Mouse (Mus musculus) hindbrain, embryonic 11.5 days (tissue): ENCODE measurements around the gene Inpp5a. TPM values are rescaled to one million over a fixed set of nuclear protein-coding genes. Genes with fewer than 3 reads are reported as not detected.

ENCODE experiments used
- ATAC-seq: fragments of 200-750 bp; cut with Nextera tagmentation; 2 replicates; pipeline ENCODE4 v1.8.0; 2017; ENCODE audit warnings: mild to moderate bottlenecking, moderate TSS enrichment, moderate library complexity; ENCODE audit not compliant: low FRiP score
- DNase-seq: peaks from one replicate; pipeline ENCODE4 v3.0.0-alpha.2; 2015; ENCODE audit warnings: low spot score
- H3K27ac ChIP-seq: fragments of 300-500 bp; sonication (generic); 2 replicates; pipeline ENCODE4 v1.5.1; 2014; ENCODE audit warnings: mild to moderate bottlenecking, low read depth, low read length
- H3K27me3 ChIP-seq: fragments of 300-500 bp; sonication (generic); 2 replicates; pipeline ENCODE4 v1.6.1; 2014; ENCODE audit warnings: mild to moderate bottlenecking, low read length, moderate library complexity, mixed read lengths; ENCODE audit not compliant: control insufficient read depth, insufficient read depth
- H3K36me3 ChIP-seq: fragments of 300-500 bp; sonication (generic); 2 replicates; pipeline ENCODE4 v1.6.1; 2014; ENCODE audit warnings: mild to moderate bottlenecking, low read length, moderate library complexity, mixed read lengths; ENCODE audit not compliant: control insufficient read depth, insufficient read depth
- H3K4me1 ChIP-seq: fragments of 300-500 bp; sonication (generic); replicated peaks from 2 replicates; pipeline ENCODE4 v1.6.1; 2014; ENCODE audit warnings: low read length, mixed read lengths; ENCODE audit not compliant: control insufficient read depth, insufficient read depth
- H3K4me2 ChIP-seq: fragments of 300-500 bp; sonication (generic); replicated peaks from 2 replicates; pipeline ENCODE4 v1.6.1; 2014; ENCODE audit warnings: mild to moderate bottlenecking, low read depth, low read length
- H3K4me3 ChIP-seq: fragments of 300-500 bp; sonication (generic); 2 replicates; pipeline ENCODE4 v1.5.1; 2014; ENCODE audit warnings: low read depth, low read length
- H3K9ac ChIP-seq: fragments of 300-500 bp; sonication (generic); 2 replicates; pipeline ENCODE4 v1.6.1; 2014; ENCODE audit warnings: low read depth, low read length
- H3K9me3 ChIP-seq: fragments of 300-500 bp; sonication (generic); 2 replicates; pipeline ENCODE4 v1.6.1; 2016; ENCODE audit warnings: low read length; ENCODE audit not compliant: control insufficient read depth
- WGBS: fragments of 180-500 bp; shearing (Covaris S2); extraction: QIAGEN DNeasy Blood & Tissue Kit; methylation state at CpG from one replicate; pipeline ENCODE4 v1.1.7; 2014; 5-methylcytosine and 5-hydroxymethylcytosine counted together
- polyA plus RNA-seq: library from polyadenylated mRNA; unstranded; fragments of >200 nt; fragmentation: Nextera tagmentation; extraction: Ambion mirVana; gene quantifications from 2 replicates; pipeline ENCODE4 v1.2.1, GENCODE M21; 2014

The Inpp5a gene
- polyA plus RNA-seq, 1 experiment from 2014 or later, result 24.1 TPM

DNA sequence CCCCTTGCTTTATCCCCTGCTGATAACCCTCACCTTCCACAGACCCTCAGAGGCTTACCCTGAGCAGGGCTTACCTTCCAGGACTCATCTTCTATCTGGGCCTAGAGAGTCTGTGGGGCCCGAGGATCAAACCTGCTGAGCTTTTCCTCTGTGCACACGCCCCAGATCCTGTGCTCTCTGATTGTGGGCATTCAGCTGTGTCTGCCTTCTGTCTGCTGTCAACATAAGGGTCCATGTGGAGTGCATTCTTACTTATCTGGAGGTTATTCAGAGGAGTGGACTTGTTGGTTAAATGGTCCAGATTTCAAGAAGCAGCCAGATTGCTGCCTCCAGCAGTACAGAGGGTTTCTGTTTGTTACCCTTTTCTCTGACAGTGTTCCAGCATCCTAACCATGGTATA, 63.3 kb downstream of the Inpp5a start:
- Histone ChIP-seq H3K27ac (no peak overlapping the region), H3K4me3 (no peak overlapping the region), H3K4me2 (no peak overlapping the region), H3K27me3 (no peaks in the 10 kb centered on the region), H3K36me3 (no peaks in the 10 kb centered on the region), H3K9me3 (no peaks in the 10 kb centered on the region), H3K9ac (no peak overlapping the region), H3K4me1 (no peaks in the 10 kb centered on the region)
- 80% methylated on average over 2 of the region's 2 CpGs for WGBS
- no peak for DNase-seq
- ATAC-seq, result no peak

DNA sequence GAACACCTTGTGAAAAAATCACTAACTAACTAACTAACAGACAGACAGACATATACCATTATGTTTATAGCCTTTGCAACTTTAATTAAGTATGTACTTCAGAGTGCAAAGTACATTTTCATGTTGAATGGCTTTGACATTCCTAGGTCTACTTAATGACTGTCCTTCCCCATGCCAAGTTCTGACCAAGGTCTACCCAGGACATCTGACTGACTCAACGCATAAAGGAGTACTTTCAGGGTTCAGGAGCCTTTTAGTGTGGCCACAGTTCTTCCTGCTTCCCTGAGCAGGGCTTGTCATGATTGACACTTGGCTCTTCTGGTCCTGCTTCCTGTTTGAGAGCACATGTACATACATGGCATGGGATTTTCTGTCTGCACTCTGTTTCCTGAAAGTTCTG, 64.3 kb downstream of the Inpp5a start:
- ATAC-seq, result no peak
- no peaks in the 10 kb centered on the region for H3K4me1 ChIP-seq
- no peak overlapping the region for H3K4me2 ChIP-seq
- WGBS, result 83% methylated on average over 1 of the region's 1 CpGs
- no peak for DNase-seq
- H3K4me3 ChIP-seq, result no peak overlapping the region
- no peaks in the 10 kb centered on the region for H3K36me3 ChIP-seq
- no peak overlapping the region for H3K27ac ChIP-seq
- no peaks in the 10 kb centered on the region for H3K27me3 ChIP-seq
- H3K9me3 ChIP-seq, result no peaks in the 10 kb centered on the region
- no peak overlapping the region for H3K9ac ChIP-seq

DNA sequence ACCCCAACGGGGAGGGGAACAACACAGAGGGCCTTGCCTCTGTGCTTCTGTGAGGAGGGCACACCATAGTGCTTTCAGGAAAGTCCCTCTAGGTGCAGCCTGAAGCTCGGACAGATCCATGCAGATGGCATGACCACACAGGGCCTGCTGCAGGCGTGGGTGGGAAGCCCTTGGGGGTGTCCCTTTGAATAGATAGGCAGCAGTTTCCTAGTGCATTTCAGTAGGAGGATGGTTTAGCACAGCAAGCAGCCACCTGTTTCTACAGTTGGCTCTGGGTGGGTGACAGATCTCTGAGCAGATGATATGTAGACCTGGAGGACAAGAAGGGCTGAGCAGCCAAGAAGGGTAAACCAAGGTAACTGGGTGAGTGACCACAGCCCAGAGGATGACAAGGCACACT, 65.4 kb downstream of the Inpp5a start:
- Histone ChIP-seq H3K27ac (no peak overlapping the region), H3K4me3 (no peak overlapping the region), H3K27me3 (no peaks in the 10 kb centered on the region), H3K4me2 (no peak overlapping the region), H3K9me3 (no peaks in the 10 kb centered on the region), H3K36me3 (no peaks in the 10 kb centered on the region), H3K4me1 (no peaks in the 10 kb centered on the region), H3K9ac (no peak overlapping the region)
- WGBS, result 74% methylated on average over 3 of the region's 3 CpGs
- ATAC-seq (no peak), DNase-seq (no peak)

DNA sequence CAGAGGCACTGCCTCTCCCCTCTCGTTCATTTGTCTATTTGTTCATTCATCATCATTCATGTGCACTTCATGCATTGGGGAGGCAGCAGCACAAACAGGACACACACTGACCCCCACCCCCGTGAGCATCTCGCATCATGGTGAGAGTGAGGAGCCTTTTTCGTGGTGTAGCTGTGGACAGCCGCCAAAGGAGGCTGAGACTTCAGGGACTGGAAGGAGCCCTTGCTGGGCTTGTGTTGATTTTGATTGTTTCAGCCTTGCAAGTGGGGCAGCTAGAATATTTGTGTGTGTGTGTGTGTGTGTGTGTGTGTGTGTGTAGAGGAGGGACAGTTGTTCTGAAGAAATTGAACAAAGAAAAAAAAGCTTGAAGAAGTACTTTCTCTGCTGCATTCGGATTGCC, 67.8 kb downstream of the Inpp5a start:
- Histone ChIP-seq H3K27me3 (no peaks in the 10 kb centered on the region), H3K4me2 (no peak overlapping the region), H3K9me3 (no peaks in the 10 kb centered on the region), H3K36me3 (no peaks in the 10 kb centered on the region), H3K27ac (no peak overlapping the region), H3K4me1 (no peaks in the 10 kb centered on the region), H3K4me3 (no peak overlapping the region), H3K9ac (no peak overlapping the region)
- DNase-seq (no peak), ATAC-seq (no peak)
- WGBS, result 84% methylated on average over 6 of the region's 6 CpGs

DNA sequence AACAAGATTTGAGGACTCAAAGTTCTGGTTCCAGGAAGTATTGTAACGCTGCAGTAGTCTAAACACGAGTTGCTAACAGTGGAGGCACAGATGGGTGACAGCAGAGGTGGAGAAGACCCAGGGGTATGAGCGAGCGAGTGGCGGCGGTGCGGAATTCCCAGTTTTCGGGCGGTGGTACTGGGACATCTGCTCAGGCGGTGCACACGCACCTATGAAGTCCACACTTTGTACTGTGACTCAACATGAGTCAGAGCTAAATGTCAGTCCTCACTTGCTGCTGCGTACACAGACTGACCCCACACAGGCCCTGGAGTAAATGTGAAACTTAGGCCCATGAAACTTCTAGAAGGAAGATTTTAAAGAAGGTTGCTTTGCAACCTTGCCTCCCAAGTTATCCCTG, 72.4 kb downstream of the Inpp5a start:
- Histone ChIP-seq H3K4me3 (no peak overlapping the region), H3K9ac (no peak overlapping the region), H3K4me2 (no peak overlapping the region), H3K9me3 (no peaks in the 10 kb centered on the region), H3K4me1 (no peaks in the 10 kb centered on the region), H3K27me3 (no peaks in the 10 kb centered on the region), H3K27ac (no peak overlapping the region), H3K36me3 (no peaks in the 10 kb centered on the region)
- ATAC-seq (no peak), DNase-seq (no peak)
- 91% methylated on average over 12 of the region's 12 CpGs for WGBS

DNA sequence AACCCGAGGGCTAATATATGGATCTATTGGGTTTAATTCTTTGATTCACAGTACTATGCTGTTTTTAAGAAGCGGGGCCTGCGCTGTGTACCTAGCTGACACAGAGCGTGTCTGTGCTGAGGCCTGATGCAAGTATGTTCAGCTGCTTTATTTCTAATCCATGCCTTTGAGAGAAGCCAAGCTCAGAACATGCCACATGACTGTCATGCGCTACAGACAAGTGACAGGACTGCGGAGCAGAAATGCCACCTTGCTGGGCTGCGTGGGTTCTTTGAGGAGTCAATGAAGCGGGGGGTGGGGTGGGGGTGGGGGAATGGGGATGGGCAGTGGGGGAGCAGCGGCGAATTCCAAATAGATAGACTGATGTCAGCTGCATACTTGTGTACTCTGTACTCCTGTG, 73.2 kb downstream of the Inpp5a start:
- ATAC-seq (no peak), DNase-seq (no peak)
- 84% methylated on average over 10 of the region's 10 CpGs for WGBS
- 0 out of 2 replicates have a peak, but pooled peaks cover under 1% of the 10 kb centered on the region for H3K4me1 ChIP-seq
- H3K9me3 ChIP-seq, result no peaks in the 10 kb centered on the region
- H3K4me2 ChIP-seq, result no peak overlapping the region
- H3K9ac ChIP-seq, result no peak overlapping the region
- no peak overlapping the region for H3K4me3 ChIP-seq
- H3K27me3 ChIP-seq, result no peaks in the 10 kb centered on the region
- H3K36me3 ChIP-seq, result no peaks in the 10 kb centered on the region
- no peak overlapping the region for H3K27ac ChIP-seq

DNA sequence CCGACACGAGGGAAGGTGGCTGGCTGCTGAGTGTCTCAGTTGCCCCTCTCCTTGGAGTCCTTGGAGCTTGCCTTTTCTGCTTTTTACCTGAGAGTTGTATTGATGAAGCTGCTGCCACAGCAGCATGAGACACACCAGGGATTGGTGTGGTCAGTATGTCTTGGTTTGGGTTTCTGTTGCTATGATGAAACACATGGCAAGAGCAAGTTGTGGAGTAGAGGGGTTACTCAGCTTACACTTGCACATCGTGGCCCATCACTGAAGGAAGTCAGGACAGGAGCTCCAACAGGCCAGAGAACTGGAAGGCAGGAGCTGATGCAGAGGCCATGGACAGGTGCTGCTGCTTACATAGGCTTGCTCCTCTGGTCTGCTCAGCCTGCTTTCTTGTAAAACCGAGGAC, 76.6 kb downstream of the Inpp5a start:
- Histone ChIP-seq H3K9ac (no peak overlapping the region), H3K4me2 (no peak overlapping the region), H3K4me3 (no peak overlapping the region), H3K4me1 (0 out of 2 replicates have a peak, but pooled peaks cover 4% of the 10 kb centered on the region), H3K9me3 (no peaks in the 10 kb centered on the region), H3K27me3 (no peaks in the 10 kb centered on the region), H3K27ac (no peak overlapping the region), H3K36me3 (no peaks in the 10 kb centered on the region)
- ATAC-seq (no peak), DNase-seq (no peak)
- 82% methylated on average over 4 of the region's 4 CpGs for WGBS

DNA sequence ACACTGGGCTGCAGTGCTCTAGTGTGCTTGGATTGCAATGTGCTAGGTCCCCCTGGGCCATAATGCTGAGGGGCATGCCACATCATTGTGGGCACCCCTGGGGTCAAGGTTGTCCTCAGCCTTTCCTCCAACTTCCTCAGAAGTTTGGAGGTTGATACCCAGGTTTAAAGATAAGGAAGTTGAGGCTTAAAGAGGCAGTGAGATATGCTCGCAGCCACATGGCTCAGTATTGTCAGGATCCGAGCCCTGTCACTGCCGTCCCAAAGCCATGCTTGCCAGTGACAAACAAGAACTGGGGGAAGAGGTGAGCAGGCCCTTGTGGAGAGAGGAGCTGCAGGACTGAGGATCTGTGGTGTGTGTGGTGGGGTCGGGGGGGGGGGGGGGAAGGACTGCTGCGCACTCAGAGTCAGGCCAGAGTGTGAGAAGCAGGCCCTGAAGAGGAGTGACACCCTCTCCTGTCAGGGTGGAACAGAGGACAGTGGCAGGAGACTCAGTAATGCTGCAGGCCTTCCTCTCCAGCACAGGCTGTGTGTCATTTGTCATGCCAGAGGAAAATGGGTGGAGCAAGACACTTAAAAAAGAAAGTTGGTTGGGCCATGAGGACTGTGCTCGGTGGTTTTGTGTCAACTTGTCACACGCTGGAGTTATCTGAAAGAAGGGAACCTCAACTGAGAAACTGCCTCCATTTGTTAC, 77.7 kb downstream of the Inpp5a start:
- no peak overlapping the region for H3K4me2 ChIP-seq
- H3K27ac ChIP-seq, result no peak overlapping the region
- H3K27me3 ChIP-seq, result no peaks in the 10 kb centered on the region
- DNase-seq, result no peak
- H3K4me1 ChIP-seq, result 0 out of 2 replicates have a peak, but pooled peaks cover 4% of the 10 kb centered on the region
- no peak overlapping the region for H3K9ac ChIP-seq
- no peak for ATAC-seq
- no peak overlapping the region for H3K4me3 ChIP-seq
- WGBS, result 64% methylated on average over 7 of the region's 7 CpGs
- no peaks in the 10 kb centered on the region for H3K36me3 ChIP-seq
- no peaks in the 10 kb centered on the region for H3K9me3 ChIP-seq

DNA sequence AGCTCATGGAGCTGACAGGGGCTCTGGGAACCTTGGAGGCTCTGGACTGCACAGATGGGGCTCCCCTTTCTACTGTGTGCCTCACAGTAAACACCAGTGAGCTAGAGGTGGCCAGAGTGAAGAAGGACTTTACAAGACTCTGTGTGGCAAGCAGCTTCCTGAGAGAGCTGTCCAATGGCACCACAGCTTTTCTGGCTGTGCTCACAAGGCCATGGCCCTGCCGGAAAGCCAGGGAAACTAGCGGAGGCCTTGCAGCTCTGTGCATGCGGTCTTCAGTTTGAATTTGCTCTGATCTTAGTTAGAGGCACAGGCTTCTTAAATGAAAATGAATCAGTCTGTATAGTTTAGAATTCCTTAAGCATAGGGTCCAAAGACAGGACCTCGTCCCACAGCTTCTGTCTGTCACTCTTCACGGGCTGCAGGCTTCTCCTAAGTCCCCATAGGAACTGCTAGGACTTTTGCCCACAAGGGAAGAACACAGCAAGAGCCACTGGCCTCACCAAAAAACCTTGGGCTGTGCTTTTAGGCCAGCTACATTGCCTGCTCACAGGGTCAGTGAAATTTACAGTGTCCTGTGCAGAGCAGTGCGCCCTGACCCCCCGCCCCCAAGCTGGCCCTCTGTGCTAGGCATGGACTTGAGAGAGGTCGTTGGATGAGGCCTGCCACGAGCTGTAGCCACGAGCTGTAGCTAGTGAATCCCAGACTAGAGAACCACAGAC, 78.4 kb downstream of the Inpp5a start:
- DNase-seq (no peak), ATAC-seq (no peak)
- WGBS, result 78% methylated on average over 10 of the region's 10 CpGs
- Histone ChIP-seq H3K4me1 (0 out of 2 replicates have a peak, but pooled peaks cover 4% of the 10 kb centered on the region), H3K27ac (no peak overlapping the region), H3K27me3 (no peaks in the 10 kb centered on the region), H3K36me3 (no peaks in the 10 kb centered on the region), H3K9me3 (no peaks in the 10 kb centered on the region), H3K4me2 (no peak overlapping the region), H3K4me3 (no peak overlapping the region), H3K9ac (no peak overlapping the region)
